Mouse (Mus musculus): ENCODE measurements around the gene Tex44. TPM values are rescaled to one million over a fixed set of nuclear protein-coding genes. Genes with fewer than 3 reads are reported as not detected.

The Tex44 gene
- not detected for polyA plus RNA-seq (2014; fragmentation: Illumina TruSeq; extraction: RNeasy Lipid Tissue Mini Kit (QIAGEN cat#74804); ENCODE audit: low read depth, low replicate concordance)

GRCm38 (mm10) chr1:86426128-86426527 lies at the start of gene Tex44, which contains the start of gene Nmur1:
TSS of gene Tex44 (plus strand) at chr1:86426329.
TSS of gene Nmur1 (minus strand) at chr1:86426228.

Other genes with a start within 250 kb of the Tex44 start
- not detected for gene B3gnt7, start 123.5 kb upstream of the Tex44 start, polyA plus RNA-seq (2014; fragmentation: Illumina TruSeq; extraction: RNeasy Lipid Tissue Mini Kit (QIAGEN cat#74804); ENCODE audit: low read depth, low replicate concordance)
- gene Ncl, start 66.9 kb upstream of the Tex44 start, polyA plus RNA-seq (2014; fragmentation: Illumina TruSeq; extraction: RNeasy Lipid Tissue Mini Kit (QIAGEN cat#74804); ENCODE audit: low read depth, low replicate concordance): 471 TPM
- gene Nmur1, start 101 bp upstream of the Tex44 start, polyA plus RNA-seq (2014; fragmentation: Illumina TruSeq; extraction: RNeasy Lipid Tissue Mini Kit (QIAGEN cat#74804); ENCODE audit: low read depth, low replicate concordance): not detected
- gene Ptma, start 100.4 kb downstream of the Tex44 start, polyA plus RNA-seq (2014; fragmentation: Illumina TruSeq; extraction: RNeasy Lipid Tissue Mini Kit (QIAGEN cat#74804); ENCODE audit: low read depth, low replicate concordance): 1,289 TPM
- 27.8 TPM for gene Pde6d, start 156.3 kb downstream of the Tex44 start, polyA plus RNA-seq (2014; fragmentation: Illumina TruSeq; extraction: RNeasy Lipid Tissue Mini Kit (QIAGEN cat#74804); ENCODE audit: low read depth, low replicate concordance)
- gene Cops7b, start 156.6 kb downstream of the Tex44 start, polyA plus RNA-seq (2014; fragmentation: Illumina TruSeq; extraction: RNeasy Lipid Tissue Mini Kit (QIAGEN cat#74804); ENCODE audit: low read depth, low replicate concordance): 2.8 TPM
- gene Nppc, start 244.2 kb downstream of the Tex44 start, polyA plus RNA-seq (2014; fragmentation: Illumina TruSeq; extraction: RNeasy Lipid Tissue Mini Kit (QIAGEN cat#74804); ENCODE audit: low read depth, low replicate concordance): not detected